Mouse (Mus musculus) myocyte (in vitro differentiated cells): Measurements from ENCODE around the gene Uncx. TPM values are rescaled to one million over a fixed set of nuclear protein-coding genes. Genes with fewer than 3 reads are reported as not detected.

Experiments used
- H3K27me3 ChIP-seq: one replicate; pipeline ENCODE4 v1.6.1; 2011; ENCODE audit not compliant: control insufficient read depth, insufficient read depth, insufficient read length
- H3K36me3 ChIP-seq: one replicate; pipeline ENCODE4 v1.6.1; 2011; ENCODE audit not compliant: control insufficient read depth, insufficient read depth
- H3K4me2 ChIP-seq: one replicate; pipeline ENCODE4 v1.6.1; 2011; ENCODE audit warnings: low read depth, control low read depth
- H3K4me3 ChIP-seq: one replicate; pipeline ENCODE4 v1.5.1; 2011; ENCODE audit warnings: mild to moderate bottlenecking, control low read depth, moderate library complexity
- H3K79me2 ChIP-seq: one replicate; pipeline ENCODE4 v1.6.1; 2011; ENCODE audit not compliant: control insufficient read depth, insufficient read depth
- H3ac ChIP-seq: one replicate; pipeline ENCODE4 v1.6.1; 2011; ENCODE audit not compliant: control insufficient read depth, insufficient read length
- CEBPB ChIP-seq: IDR thresholded peaks from 2 replicates; pipeline ENCODE4 v1.6.1; 2011; ENCODE audit warnings: mild to moderate bottlenecking, moderate library complexity; ENCODE audit not compliant: poor library complexity, insufficient read depth, severe bottlenecking
- E2F4 ChIP-seq: IDR thresholded peaks from one replicate; pipeline ENCODE4 v1.6.1; 2011; ENCODE audit warnings: mild to moderate bottlenecking, control low read depth, moderate library complexity; ENCODE audit not compliant: insufficient read depth
- MAX ChIP-seq: IDR thresholded peaks from one replicate; pipeline ENCODE4 v1.6.1; 2011; ENCODE audit warnings: low read depth, mild to moderate bottlenecking, control low read depth
- MYOD1 ChIP-seq, 3 experiments: IDR thresholded peaks; one replicate each; pipeline ENCODE4 v1.6.1; 2011; ENCODE audit warnings: control low read depth in 2 of 3, low read depth in 2 of 3, mild to moderate bottlenecking in 2 of 3, moderate library complexity in 1 of 3; ENCODE audit not compliant: insufficient read length in 2 of 3, control insufficient read depth in 1 of 3
- MYOG ChIP-seq, 3 experiments: IDR thresholded peaks; one replicate each; pipeline ENCODE4 v1.6.1; 2011; ENCODE audit warnings: control low read depth in 2 of 3, low read depth in 2 of 3, mild to moderate bottlenecking in 2 of 3; ENCODE audit not compliant: insufficient read length in 2 of 3, control insufficient read depth in 1 of 3, insufficient read depth in 1 of 3
- POLR2A ChIP-seq: IDR thresholded peaks from one replicate; pipeline ENCODE4 v1.6.1; 2011; ENCODE audit warnings: low read depth, mild to moderate bottlenecking, control low read depth, moderate library complexity; ENCODE audit not compliant: insufficient read length
- POLR2AphosphoS2 ChIP-seq: IDR thresholded peaks from one replicate; pipeline ENCODE4 v1.6.1; 2011; ENCODE audit warnings: low read depth, control low read depth; ENCODE audit not compliant: insufficient read length
- REST ChIP-seq: IDR thresholded peaks from one replicate; pipeline ENCODE4 v1.6.1; 2011; ENCODE audit warnings: mild to moderate bottlenecking, control low read depth, moderate library complexity; ENCODE audit not compliant: insufficient read depth, insufficient read length
- SRF ChIP-seq: IDR thresholded peaks from one replicate; pipeline ENCODE4 v1.6.1; 2011; ENCODE audit warnings: low read depth; ENCODE audit not compliant: control insufficient read depth, insufficient read length
- TCF12 ChIP-seq: IDR thresholded peaks from one replicate; pipeline ENCODE4 v1.6.1; 2011; ENCODE audit warnings: mild to moderate bottlenecking, control low read depth; ENCODE audit not compliant: poor library complexity, insufficient read depth, severe bottlenecking
- USF1 ChIP-seq: IDR thresholded peaks from one replicate; pipeline ENCODE4 v1.6.1; 2011; ENCODE audit warnings: low read depth, mild to moderate bottlenecking, control low read depth, moderate library complexity
- polyA plus RNA-seq: library from polyadenylated mRNA; unstranded; fragments of >200 nt; fragmentation: generic; extraction: Trizol; gene quantifications from one replicate; pipeline ENCODE4 v1.2.1, GENCODE M21; 2012; ENCODE audit warnings: missing spikeins

Gene Uncx
- polyA plus RNA-seq, 1 experiment: not detected

DNA sequence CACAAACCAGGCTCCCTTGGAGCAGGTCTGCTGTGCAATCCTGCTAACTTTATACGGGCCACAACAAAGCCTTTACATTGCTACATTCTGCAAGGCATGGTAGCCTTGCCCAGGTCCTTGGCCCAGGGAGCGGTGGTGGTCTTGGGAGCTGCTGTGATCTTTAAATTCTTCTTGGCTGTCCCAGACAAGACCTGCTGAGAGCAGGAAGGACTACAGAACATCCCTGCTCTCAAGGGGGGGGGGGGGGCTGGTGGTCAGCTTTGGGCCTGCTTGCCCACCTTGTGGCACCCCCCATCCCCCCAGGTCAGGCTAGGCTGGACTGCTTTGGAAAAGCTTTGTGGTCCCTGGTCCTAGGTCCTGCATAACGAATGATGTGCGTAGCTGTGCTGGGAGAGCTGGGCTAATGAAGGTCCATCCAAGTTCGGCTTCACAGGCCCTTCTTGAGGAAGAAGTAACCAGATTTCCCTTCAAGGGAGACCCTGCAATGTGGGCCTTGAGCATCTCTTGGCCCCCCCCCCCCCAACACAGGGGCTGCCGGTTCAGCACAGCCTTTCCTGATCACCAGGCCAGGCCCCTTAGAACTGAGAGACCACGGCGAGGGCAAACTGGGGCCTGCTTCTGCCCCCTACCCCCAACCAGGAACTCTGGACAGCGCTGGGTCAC, 2.5 kb downstream of the Uncx start:
- Histone ChIP-seq H3K4me3 (no peak overlapping the region), H3K36me3 (no peaks in the 10 kb centered on the region), H3K27me3 (peaks cover 71% of the 10 kb centered on the region), H3K4me2 (no peak overlapping the region), H3ac (no peak overlapping the region), H3K79me2 (no peaks in the 10 kb centered on the region)
- TF ChIP-seq POLR2A (no peak), E2F4 (no peak), TCF12 (no peak), CEBPB (no peak), POLR2AphosphoS2 (no peak), USF1 (no peak), REST (no peak), MAX (no peak), MYOG (IDR thresholded peaks at IDR 0.05; ENCODE audit: control insufficient read depth in 1 of 3, insufficient read depth in 1 of 3, insufficient read length in 2 of 3, low read depth in 2 of 3) (no peak), MYOD1 (IDR thresholded peaks at IDR 0.05; ENCODE audit: control insufficient read depth in 1 of 3, insufficient read length in 2 of 3, low read depth in 2 of 3) (no peak), SRF (no peak)

DNA sequence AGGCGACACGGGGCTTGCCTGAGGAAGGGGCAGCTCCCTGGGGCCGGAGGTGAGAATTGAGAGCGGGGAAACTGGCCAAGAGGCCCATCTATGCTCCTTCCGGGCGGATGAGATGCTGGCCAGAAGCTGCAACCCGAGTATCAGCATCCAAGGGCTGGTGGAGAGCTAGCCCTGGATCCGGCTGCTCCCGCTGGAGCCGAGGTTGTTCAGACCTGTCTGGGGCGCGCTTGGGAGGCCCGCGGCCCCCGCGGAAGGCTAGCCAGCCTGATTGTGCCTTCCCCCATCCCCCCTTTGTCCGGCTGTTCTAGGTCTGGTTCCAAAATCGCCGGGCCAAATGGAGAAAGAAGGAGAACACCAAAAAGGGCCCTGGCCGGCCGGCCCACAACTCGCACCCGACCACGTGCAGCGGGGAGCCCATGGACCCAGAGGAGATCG, 3.1 kb downstream of the Uncx start:
- Histone ChIP-seq H3K4me2 (no peak overlapping the region), H3ac (no peak overlapping the region)

GRCm38 (mm10) chr5:139546771-139547420, 3.6 kb downstream of the Uncx start:
- no peaks in the 10 kb centered on the region for H3K79me2 ChIP-seq
- H3K4me2 ChIP-seq: no peak overlapping the region
- H3K36me3 ChIP-seq: no peaks in the 10 kb centered on the region
- TF ChIP-seq REST: no peak
- H3ac ChIP-seq: no peak overlapping the region
- H3K27me3 ChIP-seq: peaks cover 73% of the 10 kb centered on the region
- H3K4me3 ChIP-seq: no peak overlapping the region

More for the DNA sequence above, 3.1 kb downstream of the Uncx start:
- no peaks in the 10 kb centered on the region for H3K79me2 ChIP-seq
- no peak overlapping the region for H3K4me3 ChIP-seq
- H3K36me3 ChIP-seq: no peaks in the 10 kb centered on the region
- H3K27me3 ChIP-seq: peaks cover 73% of the 10 kb centered on the region
- no peak for TF ChIP-seq POLR2AphosphoS2
- no peak for TF ChIP-seq E2F4
- TF ChIP-seq SRF: no peak
- TF ChIP-seq TCF12: no peak

DNA sequence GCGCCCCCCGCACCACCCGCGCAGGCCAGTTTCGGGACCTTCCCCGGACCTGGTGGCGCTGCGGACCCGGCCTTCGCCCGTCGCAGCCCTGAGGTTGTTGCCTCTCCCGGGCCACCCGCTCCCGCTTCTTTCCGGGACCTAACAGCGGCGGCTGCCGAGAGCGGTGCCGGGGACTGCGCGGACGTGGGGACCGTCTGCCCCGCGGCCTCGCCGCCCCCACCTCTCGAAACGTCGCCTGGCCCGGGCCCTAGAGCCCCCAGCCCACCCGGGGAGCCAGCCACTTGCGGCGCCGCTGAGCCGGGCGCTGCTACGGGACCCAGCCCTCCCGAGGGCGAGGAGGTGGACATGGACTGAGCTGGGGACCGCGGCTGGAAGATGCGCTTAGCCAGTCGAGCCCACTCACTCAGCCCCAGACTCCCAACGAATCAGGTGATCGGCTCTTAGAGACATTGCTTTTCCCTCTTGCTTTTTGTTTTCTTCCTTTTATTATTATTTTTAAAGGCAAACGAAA, 4.2 kb downstream of the Uncx start:
- H3K4me2 ChIP-seq: no peak overlapping the region
- peaks cover 73% of the 10 kb centered on the region for H3K27me3 ChIP-seq
- H3ac ChIP-seq: no peak overlapping the region
- no peaks in the 10 kb centered on the region for H3K79me2 ChIP-seq
- H3K36me3 ChIP-seq: no peaks in the 10 kb centered on the region
- H3K4me3 ChIP-seq: no peak overlapping the region
- no peak for TF ChIP-seq SRF
- TF ChIP-seq POLR2AphosphoS2: no peak
- TF ChIP-seq MAX: no peak
- TF ChIP-seq REST: no peak
- TF ChIP-seq TCF12: no peak

- H3K79me2 ChIP-seq: no peaks in the 10 kb centered on the region
- TF ChIP-seq POLR2A (no peak), SRF (no peak), CEBPB (no peak)
- no peak overlapping the region for H3K4me3 ChIP-seq
- H3K27me3 ChIP-seq: peaks cover 76% of the 10 kb centered on the region
- no peak overlapping the region for H3K4me2 ChIP-seq
- H3ac ChIP-seq: no peak overlapping the region
- no peaks in the 10 kb centered on the region for H3K36me3 ChIP-seq
Measured at GRCm38 (mm10) chr5:139553446-139554273, 10.4 kb downstream of the Uncx start.
